Mouse (Mus musculus) WW6 (cell line): ENCODE data around the gene Sapcd2.
"Not testable (repeated sequence)": the region's sequence is repeated elsewhere in the genome, so short reads cannot be mapped to it uniquely, and the experiment has no call there.

Experiments used
- DNase-seq: peaks from one replicate; pipeline ENCODE4 v3.0.0-alpha.2; 2013; ENCODE audit warnings: low read depth, low spot score

Sapcd2 gene

DNA sequence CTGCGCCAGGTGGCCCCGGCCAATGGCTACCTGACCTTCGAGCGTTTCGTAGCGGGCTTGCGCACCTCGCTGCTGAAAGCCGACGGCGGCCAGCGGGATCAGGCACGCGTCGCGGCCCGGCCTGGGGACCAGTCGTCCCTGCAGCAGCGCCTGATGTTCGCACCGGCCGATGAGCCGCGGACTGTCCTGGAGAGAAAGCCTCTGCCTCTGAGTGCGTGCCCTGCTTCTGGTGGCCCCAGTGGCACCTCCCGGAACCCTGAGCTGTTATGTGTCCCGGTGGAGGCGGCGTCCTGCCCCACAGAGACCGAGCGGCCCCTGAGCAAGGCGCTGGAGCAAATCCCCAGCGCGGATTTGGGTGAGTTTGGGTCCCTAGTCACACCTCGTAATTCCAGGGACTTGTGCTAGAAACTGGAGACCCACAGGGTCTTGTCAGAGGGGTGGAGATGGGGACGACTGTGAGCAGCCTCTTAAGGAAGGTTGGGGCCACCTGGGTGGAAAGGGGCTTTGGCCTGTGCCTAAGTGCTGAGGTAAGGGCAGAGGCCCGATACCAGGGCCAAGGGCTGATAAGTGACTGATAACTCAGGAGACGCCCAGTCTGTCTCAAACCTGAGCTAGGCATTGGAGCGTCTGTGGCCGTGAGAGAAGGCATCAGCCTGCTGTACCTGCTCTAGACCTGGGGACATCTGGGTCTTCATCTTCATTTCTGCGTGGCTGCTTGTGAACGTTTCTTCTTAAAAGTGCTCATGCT lies 697 bp downstream of the Sapcd2 start:
- no peak for DNase-seq

GRCm38 (mm10) chr2:25373431-25373830 lies 1.3 kb downstream of the Sapcd2 start:
- no peak for DNase-seq

DNA sequence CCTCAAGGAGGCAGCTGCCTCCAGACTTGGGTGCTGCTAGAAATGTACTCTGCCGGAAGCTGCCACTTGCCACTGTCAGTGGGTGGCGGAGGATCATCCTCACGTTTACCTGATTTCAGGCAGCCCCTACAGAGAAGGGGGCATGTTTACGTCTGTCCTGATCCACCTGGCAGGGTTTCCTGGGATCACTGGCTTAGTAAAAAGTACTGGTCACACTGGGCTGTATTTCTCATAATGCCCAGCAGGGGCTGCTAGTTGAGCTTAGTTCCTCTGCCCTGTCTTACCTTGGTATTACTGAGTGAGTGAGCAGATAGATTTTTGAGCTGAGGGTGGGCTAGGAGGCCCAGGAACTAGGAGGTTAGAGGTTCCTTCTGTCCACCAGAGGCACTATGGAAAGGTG lies 4.5 kb downstream of the Sapcd2 start:
- DNase-seq, result no peak

DNA sequence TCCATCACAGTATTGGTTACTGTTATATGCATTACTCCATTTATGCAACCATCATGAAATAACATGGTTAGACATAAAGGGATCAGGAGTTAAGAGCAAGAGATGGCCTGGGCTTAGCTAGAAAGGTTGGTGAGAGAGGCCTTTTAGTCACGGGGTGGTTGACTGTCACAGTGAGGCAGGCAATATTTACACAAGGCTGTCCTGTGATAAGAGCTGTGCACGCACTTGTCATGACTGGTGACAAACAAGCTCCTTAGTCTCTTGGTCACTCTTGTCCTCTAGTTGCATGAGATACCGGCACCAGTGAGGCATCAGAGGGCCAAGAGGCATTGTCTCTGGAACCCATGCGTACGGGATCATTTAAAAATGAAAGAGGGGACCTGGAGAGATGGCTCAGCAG lies 12.4 kb downstream of the Sapcd2 start:
- DNase-seq, result no peak

DNA sequence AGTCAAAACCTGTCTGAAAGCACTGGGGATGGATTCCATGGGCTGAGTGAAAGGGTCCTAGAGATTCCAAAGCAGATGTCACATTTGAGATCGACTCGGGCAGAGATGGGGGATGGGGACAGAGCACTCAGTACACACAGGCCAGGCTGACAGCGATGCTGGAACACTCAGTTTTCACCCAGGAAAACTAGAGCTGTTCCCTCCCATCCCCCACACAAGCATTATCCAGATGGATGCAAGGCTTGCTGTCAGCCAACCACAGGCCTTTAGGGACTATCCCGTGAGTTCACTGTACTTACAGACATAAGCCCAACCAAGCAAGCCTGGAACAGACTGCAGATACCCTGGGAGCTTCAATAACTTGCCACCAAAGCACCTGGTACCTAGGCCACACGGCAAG lies 19.1 kb downstream of the Sapcd2 start:
- DNase-seq, result no peak

GRCm38 (mm10) chr2:25394281-25395221 lies 22.4 kb downstream of the Sapcd2 start:
- DNase-seq, result no peak

GRCm38 (mm10) chr2:25395721-25396596 lies 23.8 kb downstream of the Sapcd2 start, which contains the start of gene Entpd2:
Entpd2 (plus strand) TSS chr2:25395874.
- no peak for DNase-seq

- DNase-seq, result no peak
Measured at GRCm38 (mm10) chr2:25396597-25396983, 24.5 kb downstream of the Sapcd2 start.

DNA sequence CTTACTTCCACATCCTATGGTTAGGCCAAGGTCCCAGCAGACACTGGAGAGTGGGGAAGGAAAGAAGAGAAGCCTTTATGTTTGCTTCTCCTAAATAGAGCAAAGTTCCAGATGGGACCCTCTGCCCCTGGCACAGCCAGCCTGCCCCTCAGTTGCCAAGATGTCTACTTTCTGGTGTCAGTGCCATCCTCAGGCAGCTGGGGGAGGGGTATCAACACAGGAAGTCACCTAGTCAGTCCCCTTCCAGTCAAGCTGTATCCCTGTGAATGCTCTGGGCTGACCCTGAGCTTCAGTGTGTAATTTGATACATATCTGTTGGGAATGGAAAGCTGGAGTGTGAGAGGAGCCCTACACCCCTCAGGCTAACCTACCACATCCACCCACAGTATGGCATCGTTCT lies 24.9 kb downstream of the Sapcd2 start:
- DNase-seq, result no peak

DNA sequence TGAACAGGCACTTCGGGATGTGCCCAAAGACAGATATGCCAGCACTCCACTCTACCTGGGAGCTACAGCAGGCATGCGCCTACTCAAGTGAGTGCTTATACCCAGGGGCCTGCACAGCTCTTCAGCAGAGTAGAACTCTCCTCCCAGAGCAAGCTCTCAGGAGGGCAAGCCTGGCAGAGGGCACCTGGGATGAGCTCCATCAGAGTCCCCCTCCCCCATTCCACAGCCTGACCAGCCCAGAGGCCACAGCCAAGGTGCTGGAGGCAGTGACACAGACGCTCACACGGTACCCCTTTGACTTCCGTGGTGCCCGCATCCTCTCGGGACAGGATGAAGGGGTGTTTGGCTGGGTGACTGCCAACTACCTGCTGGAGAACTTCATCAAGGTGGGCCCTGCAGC lies 25.9 kb downstream of the Sapcd2 start:
- DNase-seq, result no peak

DNA sequence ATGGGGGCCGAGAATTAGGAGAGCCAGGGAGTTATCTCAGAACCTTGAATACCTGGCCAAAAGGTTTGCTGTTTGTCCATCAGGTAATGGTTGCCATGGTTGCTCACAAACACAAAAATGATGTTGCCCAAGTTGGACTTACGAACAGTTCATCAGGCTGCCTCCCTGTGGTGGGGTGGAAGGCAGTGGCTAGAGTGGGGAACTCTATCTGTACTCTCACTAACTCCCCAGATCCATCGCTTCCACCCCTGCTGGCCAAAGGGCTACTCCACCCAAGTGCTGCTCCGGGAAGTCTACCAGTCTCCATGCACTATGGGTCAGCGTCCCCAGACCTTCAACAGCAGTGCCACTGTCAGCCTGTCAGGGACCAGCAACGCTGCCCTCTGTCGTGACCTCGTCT lies 26.9 kb downstream of the Sapcd2 start, which contains the start of gene Npdc1:
TSS of gene Npdc1 (plus strand) at position 301 of the 400 bp plus-strand sequence.
- no peak for DNase-seq

GRCm38 (mm10) chr2:25400291-25400690 lies 28.2 kb downstream of the Sapcd2 start:
- no peak for DNase-seq

DNA sequence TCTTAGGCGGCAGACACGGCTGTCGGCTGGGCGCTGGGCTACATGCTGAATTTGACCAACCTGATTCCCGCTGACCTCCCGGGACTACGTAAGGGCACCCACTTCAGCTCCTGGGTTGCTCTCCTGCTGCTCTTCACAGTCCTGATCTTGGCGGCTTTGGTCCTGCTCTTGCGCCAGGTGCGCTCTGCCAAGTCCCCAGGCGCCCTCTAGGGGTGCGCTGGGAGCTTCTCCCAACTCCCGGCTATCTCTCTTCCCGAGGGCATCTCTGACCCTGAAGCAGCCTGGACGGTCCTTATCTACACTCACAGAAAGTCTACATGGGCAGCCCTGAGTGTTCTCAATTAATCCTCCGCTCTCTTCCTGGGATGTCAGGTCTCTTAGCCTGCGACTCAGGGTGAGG lies 28.6 kb downstream of the Sapcd2 start:
- DNase-seq, result no peak

DNA sequence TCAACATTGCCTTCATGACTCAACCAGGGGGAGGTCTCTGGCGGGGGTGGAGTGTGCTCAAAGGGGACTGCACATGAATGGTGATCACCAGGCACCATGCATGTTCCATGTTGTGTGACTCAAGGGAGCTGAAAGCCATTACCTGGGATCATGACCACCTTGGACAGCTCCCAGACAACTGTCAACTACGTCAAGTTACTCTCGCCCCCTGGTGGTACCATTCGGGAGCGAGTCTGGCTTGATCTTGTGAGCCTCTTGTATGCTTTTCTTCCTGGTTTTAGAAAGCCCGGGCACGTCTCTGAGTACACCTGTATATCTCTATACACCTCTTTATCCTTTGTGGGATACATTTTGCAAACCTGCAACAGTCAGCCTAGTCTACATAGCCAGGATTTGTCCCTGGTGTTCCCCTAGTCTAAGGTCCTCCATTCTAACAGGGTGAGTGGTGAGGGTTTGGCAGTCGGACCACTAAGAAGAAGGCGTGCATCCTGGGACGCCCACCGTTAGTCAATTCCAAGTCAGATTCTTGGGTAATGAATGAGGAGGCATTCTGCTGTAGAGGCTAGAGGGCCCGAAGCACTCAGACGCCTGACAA lies 30.4 kb downstream of the Sapcd2 start:
- DNase-seq, result peak; percentile 87

DNA sequence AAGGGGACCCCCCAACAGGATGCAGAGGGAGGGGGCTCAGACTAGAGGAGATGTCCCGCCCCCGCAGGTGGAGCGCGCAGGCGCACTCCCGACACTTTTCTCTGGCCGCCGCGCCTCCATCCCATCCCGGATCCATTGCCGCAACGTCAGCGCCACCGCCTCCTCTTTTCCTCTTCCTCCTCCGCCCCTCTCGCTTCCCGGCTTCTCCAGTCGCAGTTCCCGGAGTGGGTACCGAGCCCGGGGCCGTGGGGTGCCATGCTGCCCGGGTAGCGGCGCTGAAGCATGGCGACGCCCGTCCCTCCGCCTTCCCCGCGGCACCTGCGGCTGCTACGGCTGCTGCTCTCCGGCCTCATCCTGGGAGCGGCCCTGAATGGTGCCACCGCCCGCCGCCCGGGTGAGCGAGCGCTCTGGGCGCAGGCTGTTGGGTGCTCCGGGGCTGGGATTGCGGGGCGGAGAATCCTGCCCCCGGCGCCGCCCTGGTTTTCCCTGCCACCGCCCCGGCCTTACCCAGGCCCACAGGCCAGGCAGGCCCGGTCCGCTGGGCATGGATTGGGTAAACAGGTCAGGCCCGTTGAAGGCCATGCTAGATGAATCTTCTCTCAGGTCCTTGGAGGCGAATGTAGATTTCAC lies 31.0 kb downstream of the Sapcd2 start:
- DNase-seq, result no peak

- DNase-seq, result no peak
Measured at GRCm38 (mm10) chr2:25403994-25404393, 31.9 kb downstream of the Sapcd2 start.

GRCm38 (mm10) chr2:25408908-25409307 lies 36.8 kb downstream of the Sapcd2 start:
- no peak for DNase-seq

- not testable (repeated sequence) for DNase-seq
Measured at GRCm38 (mm10) chr2:25413436-25413835, 41.3 kb downstream of the Sapcd2 start.

GRCm38 (mm10) chr2:25417426-25417825 lies 45.3 kb downstream of the Sapcd2 start:
- no peak for DNase-seq

- peak; percentile 59 for DNase-seq
Measured at GRCm38 (mm10) chr2:25421896-25422295, 49.8 kb downstream of the Sapcd2 start.
